Mouse (Mus musculus) cerebellum, adult (tissue): ENCODE measurements around the gene Ifnar2.

Experiments
- ATAC-seq: cut with Nextera tagmentation; 2 replicates; pipeline ENCODE4 v1.9.2; 2017; ENCODE audit warnings: mild to moderate bottlenecking, moderate library complexity, mixed read lengths; ENCODE audit not compliant: insufficient number of reproducible peaks, low FRiP score, low TSS enrichment

Gene Ifnar2

GRCm38 (mm10) chr16:91386419-91387120 lies 14.0 kb downstream of the Ifnar2 start:
- no peak for ATAC-seq

GRCm38 (mm10) chr16:91387121-91387486 lies 14.5 kb downstream of the Ifnar2 start:
- no peak for ATAC-seq

- ATAC-seq, result no peak
These were observed 17.5 kb downstream of the Ifnar2 start for GRCm38 (mm10) chr16:91390100-91390499.

GRCm38 (mm10) chr16:91391421-91391820 lies 18.8 kb downstream of the Ifnar2 start, which contains the start of gene Gm21970:
Gene Gm21970 (plus strand): TSS chr16:91391721.
- no peak for ATAC-seq

- no peak for ATAC-seq
These were observed 22.3 kb downstream of the Ifnar2 start for GRCm38 (mm10) chr16:91394826-91395410.

GRCm38 (mm10) chr16:91395633-91396392 lies 23.2 kb downstream of the Ifnar2 start:
- ATAC-seq, result no peak

- ATAC-seq, result no peak
These were observed 24.4 kb downstream of the Ifnar2 start for GRCm38 (mm10) chr16:91396844-91397537.

- ATAC-seq, result no peak
These were observed 25.4 kb downstream of the Ifnar2 start for GRCm38 (mm10) chr16:91398030-91398429.

GRCm38 (mm10) chr16:91398944-91399343 lies 26.4 kb downstream of the Ifnar2 start:
- no peak for ATAC-seq

- ATAC-seq, result no peak
These were observed 29.1 kb downstream of the Ifnar2 start for GRCm38 (mm10) chr16:91401569-91402165.

GRCm38 (mm10) chr16:91403784-91404183 lies 31.2 kb downstream of the Ifnar2 start:
- ATAC-seq, result no peak

GRCm38 (mm10) chr16:91404187-91404586 lies 31.6 kb downstream of the Ifnar2 start:
- no peak for ATAC-seq

- no peak for ATAC-seq
These were observed 32.4 kb downstream of the Ifnar2 start for GRCm38 (mm10) chr16:91404828-91405577.

GRCm38 (mm10) chr16:91405640-91406584 lies 33.3 kb downstream of the Ifnar2 start, which contains the start of gene Il10rb:
Gene Il10rb (plus strand): TSS chr16:91406164.
- ATAC-seq, result peak; percentile 57

GRCm38 (mm10) chr16:91406585-91407220 lies 34.1 kb downstream of the Ifnar2 start:
- no peak for ATAC-seq

- ATAC-seq, result no peak
These were observed 40.7 kb downstream of the Ifnar2 start for GRCm38 (mm10) chr16:91413102-91413844.

- no peak for ATAC-seq
These were observed 43.0 kb downstream of the Ifnar2 start for GRCm38 (mm10) chr16:91415391-91416189.
